Mouse (Mus musculus) gastrocnemius, adult 18-20 months (tissue): ENCODE results near the gene Sult1a1. TPM values are rescaled to one million over a fixed set of nuclear protein-coding genes. Genes with fewer than 3 reads are reported as not detected.

Source experiments
- DNase-seq: peaks from one replicate; pipeline ENCODE4 v3.0.0; 2021; ENCODE audit warnings: low spot score
- long read RNA-seq, 2 experiments: library from polyadenylated mRNA; stranded (forward); transcript quantifications; one replicate each; pipeline ENCODE4 v2.0.0; 2021
- total RNA-seq, 2 experiments: library from RNA; stranded (reverse); gene quantifications; 2 replicates each; pipeline ENCODE4 v1.2.3; 2021

The Sult1a1 gene
- total RNA-seq = 10 to 100 TPM; 11.1 to 15.9 TPM
- long read RNA-seq, experiment 1, transcript Sult1a1-202 (8 exons, 1,289 nt) = major isoform, 8 of 16 reads
- long read RNA-seq, experiment 1, partial matches to known transcripts = 1 of 16 reads
- long read RNA-seq, experiment 1, other reads (novel, unspliced or antisense) = 3 of 16 reads
- long read RNA-seq, experiment 2, transcript Sult1a1-202 (8 exons, 1,289 nt) = major isoform, 7 of 12 reads
- long read RNA-seq, experiment 2, partial matches to known transcripts = 1 of 12 reads
- long read RNA-seq, experiment 2, other reads (novel, unspliced or antisense) = 1 of 12 reads

GRCm38 (mm10) chr7:126676207-126676606, at the start of gene Sult1a1:
Gene Sult1a1 (minus strand): TSS chr7:126676432.
- peak; percentile 84 for DNase-seq

- DNase-seq = no peak
These were observed 49.4 kb upstream of the Sult1a1 start for GRCm38 (mm10) chr7:126725667-126726066.

DNA sequence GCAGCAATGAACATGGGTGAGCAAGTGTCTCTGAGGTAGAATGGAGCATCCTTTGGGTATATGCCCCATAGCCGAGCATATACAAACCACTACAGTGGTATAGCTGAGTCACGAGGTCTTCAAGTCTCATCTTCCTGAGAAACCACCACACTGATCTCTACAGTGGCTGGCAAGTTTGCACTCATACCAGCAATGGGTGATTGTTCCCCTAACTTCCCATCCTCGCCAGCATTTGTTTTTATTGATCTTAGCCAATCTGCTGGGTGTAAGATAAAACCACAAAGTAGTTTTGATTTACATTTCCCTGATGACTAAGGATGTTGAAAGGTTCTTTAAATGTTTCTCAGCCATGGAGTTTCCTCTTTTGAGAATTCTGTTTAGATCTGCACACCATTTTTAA, 48.8 kb upstream of the Sult1a1 start:
- DNase-seq = no peak

GRCm38 (mm10) chr7:126721635-126722034, 45.4 kb upstream of the Sult1a1 start:
- DNase-seq = no peak

DNA sequence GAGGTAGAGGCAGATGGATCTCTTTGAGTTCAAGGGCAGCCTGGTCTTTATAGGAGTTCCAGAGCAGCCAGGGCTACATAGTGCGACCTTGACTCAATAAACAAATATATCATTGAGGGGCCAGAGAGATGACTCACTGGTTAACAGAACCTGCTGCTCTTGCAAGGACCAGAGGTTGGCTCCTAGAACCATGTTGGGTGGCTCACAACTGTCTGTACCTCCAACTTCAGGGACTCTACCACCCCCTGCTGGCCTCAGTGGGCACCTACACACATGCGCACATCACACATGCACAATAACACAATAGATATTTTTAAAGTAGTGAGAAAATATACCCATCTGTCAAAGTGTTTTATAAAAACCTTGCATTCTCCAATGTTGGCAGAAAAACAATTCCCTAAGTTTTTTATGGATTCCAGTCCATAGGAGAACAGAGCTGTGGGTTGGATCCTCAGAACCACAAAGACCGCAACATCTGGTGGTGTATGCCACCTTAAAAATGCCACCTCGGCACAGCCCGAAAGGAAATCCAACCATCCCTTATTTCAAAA, 42.6 kb upstream of the Sult1a1 start:
- DNase-seq = no peak

DNA sequence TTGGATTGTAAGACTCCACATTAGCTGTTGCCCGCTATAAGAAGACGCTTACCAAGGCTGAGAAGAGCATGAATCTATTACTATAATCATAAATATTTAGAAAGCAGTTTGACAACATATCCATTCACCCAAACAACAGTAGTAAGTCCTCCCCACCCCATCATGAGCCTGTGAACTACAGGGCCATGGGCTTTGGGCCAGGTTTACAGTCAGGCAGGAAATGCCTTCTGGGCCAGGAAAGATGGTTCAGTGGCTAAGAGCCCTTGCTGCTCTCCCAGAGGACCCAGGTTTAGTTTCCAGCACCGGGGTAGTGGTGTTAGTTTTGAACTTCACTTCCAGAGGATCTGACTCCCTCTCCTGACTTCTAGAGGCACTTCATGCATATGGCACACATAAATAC, 41.3 kb upstream of the Sult1a1 start:
- no peak for DNase-seq

DNA sequence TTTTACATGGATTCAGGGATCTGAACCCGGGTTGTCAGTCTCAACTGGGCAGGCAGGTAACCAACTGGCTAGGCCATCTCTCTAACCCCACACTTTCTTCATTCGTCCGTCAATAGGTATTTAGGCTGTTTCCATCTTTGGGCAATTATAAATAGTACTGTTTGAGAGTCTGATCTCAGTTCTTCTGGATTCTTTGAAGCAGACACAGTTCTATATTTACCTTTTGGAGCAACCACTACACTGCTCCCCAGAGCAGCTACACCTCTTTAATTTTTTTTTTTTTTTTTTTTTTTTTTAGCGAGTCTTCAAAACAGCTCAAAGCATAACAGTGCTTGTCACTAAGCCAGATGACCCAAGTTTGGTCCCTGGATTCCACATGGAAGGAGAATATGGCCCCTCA, 39.4 kb upstream of the Sult1a1 start:
- DNase-seq = no peak

DNA sequence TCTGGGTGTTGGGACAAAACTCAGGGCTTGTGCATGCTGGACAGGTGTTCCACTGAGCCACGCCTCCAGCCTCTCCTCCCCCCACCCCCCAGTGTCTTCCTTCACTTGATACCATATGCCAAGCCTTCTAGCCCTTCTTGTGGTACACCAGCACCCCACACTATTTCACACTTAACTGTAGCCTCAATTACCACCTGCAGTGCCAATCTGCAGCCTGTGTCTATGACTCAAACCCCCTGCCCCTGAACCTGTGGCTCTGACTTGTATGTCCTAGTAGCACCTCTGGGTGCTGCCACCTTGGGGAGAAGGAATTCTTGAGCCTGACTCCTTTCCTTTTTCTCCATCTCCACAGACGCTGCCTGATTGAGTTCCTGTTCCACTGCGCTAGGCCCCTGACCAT, 35.7 kb upstream of the Sult1a1 start:
- DNase-seq = no peak

- no peak for DNase-seq
These were observed 34.0 kb upstream of the Sult1a1 start for GRCm38 (mm10) chr7:126710266-126710665.

DNA sequence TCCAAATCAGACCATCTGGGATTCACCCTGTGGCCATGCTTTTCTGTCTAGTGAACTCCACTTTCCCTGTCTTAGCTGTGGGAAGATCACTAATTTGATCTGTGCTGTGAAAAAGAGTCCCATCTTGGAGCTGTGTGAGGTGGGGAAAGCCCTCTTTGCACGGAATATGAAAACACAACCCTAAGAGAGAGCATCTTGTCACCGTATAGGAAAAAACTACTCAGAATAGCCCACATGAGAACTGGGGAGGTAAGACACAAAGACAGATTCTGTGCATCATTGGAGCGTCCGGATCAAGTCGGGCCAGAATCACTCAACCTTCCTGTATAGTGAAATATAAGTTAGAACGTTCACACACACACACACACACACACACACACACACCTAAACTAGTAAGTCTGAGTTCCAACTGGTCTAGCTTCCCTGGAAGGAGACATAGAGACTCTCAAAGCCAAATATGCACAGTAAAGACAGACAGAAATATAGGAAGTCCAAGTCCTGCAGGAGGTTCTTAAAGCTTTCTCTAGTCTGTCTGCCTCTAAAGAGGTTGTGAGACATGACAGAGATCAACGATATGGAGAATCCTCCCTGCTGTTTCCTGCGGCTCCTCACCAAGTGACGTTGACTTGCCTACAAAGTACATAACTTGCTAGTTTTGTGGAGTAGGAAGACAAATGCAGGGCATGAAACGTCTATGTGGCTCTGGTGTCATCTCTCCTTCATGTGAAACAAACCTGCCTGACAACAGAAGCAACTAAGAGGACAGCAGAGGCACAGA, 32.1 kb upstream of the Sult1a1 start:
- no peak for DNase-seq

DNA sequence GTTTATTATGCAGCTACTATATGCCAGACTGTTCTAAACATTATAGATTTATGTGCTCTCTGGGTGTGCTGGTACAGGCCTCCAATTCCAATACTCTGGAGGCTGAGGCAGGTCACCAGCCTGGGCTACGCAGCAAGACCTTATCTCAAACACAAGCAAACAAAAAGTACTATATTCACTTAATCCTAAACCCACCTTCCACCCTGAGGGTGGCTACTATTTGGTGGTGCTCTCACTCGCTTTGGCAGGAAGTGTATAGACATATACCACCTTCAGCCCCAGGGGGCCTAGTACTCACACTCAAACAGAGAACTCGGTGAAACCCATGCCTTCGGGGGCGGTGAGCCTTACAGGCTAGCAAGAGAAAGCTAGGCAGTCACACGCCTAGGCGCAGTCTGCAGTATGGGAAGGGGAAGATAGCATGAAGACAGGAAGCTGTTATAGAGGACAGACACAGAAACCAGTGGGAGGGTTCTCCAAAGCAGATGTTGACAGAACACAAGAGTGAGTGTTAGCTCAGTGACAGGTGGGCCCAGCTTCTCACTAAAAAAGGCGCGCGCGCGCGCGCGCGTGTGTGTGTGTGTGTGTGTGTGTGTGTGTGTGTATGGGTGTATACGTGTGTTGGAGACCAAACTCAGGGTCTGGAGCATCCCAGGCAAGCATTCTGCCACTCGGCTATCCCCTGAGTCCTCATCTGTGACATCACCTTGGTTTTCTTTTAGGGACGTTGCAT, 31.4 kb upstream of the Sult1a1 start, which contains the start of gene Coro1a:
Coro1a (minus strand) TSS at position 346 of the 733 bp plus-strand sequence.
- no peak for DNase-seq

DNA sequence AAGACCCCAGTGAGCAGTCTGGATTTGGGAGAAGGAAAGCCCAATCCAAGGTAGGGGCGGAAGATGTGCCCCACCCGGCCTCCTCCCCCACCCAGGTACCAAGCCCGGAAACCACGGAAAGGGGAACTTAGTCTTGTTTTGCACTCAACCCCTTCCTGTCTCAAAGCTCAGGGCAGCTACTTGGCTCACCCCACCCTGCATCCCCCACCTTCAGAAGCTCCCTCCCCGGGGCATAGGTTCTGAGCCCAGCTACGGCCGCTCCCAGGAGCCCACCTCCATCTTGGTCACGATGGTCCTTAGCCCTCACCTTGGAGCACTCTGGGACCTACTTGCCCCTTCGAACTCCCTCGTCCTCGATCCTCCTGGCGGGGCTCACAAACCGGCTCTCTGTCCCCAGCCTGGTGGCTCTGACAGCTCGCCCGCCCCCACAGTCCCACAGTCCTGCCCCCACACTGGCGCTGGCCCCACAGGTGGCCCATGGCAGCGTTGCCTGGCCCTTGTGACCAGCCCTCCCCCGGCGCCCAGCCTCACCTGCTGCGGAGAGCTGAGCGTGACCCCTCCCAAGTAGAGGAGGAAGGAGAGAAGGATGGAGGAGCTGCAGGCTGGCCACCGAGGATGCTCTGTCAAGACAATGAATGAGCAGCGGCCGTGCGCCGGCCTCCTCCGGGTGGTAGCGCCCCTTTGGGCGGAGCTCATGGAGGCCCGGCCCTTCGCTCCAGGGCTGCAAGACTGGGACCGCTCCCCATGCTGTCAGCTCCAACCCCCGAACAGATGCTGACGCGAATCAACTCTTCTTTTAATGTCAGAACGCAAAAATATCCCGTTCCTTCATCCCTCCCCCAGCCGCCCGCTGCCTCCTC, 28.1 kb upstream of the Sult1a1 start:
- peak; percentile 51 for DNase-seq

DNA sequence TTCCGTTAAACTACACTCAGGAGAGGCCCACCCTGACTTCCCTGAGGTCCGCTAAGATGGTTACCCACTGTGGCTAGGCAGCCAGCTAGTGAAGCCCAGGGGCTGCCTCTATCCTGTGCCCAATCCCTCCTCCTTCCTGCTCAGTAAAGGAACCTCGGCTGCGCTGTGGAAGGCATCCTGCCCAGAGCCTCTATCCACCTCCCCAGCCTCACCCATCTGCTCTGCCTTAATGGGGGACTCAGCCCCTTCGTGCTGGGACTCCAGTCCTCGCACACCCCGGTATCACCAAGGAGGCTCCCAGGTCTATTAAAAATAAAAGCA, 27.5 kb upstream of the Sult1a1 start:
- DNase-seq = no peak

GRCm38 (mm10) chr7:126702861-126703756, 26.9 kb upstream of the Sult1a1 start:
- DNase-seq = no peak

GRCm38 (mm10) chr7:126702358-126702757, 26.1 kb upstream of the Sult1a1 start:
- DNase-seq = no peak

GRCm38 (mm10) chr7:126701559-126702357, 25.5 kb upstream of the Sult1a1 start:
- DNase-seq = no peak

GRCm38 (mm10) chr7:126701070-126701469, 24.8 kb upstream of the Sult1a1 start:
- peak; percentile 87 for DNase-seq

DNA sequence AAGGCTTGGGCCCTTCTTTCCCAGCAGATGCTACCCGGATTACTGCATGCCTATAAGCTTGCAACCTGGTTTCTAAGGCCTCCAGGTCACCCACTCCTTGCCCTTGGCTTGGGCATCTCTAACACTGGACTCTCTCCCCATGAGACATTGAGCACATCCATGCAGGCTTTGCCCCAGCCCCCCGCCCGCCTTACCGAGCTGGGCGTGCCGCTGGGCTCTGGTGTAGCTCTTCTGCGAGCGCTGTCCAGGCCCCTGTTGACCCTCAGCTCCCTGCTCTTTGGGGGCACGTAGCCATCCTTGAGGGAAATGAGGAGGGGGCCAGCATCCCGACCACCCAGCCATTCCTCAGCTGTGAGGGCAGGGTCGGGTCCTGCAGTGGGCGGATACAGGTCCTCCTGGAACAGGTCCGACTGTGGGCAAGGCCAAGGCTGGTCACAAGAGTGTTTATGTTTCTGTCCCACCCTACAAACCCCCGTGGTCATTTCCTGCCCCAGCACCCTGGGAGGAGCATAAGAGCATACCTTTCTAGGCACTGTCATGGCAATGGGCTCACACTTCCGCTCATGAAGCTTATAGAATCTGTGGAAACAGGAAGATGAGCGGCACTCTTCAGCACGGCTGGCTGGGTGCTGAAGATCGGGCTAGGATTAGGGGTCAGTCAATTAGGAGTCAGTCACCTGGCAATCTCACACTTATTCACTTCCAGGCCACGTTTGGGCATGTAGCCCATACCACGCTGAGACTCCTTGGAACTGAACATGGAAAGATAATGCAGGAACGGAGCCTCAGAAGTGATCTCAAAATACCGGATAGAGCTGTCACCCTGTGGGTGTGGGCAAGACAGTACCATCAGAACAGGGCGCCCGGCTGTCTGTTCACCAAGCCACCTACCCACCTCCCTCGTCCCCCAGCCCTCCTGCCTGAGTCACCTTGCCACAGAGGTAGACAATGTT, 24.1 kb upstream of the Sult1a1 start:
- no peak for DNase-seq
